Mouse (Mus musculus): ENCODE data around the gene Fhad1.

Gene Fhad1

GRCm38 (mm10) chr4:142039662-142040353 lies 24.9 kb upstream of the Fhad1 start:
- DNase-seq (ENCODE audit: low read depth): no peak

DNA sequence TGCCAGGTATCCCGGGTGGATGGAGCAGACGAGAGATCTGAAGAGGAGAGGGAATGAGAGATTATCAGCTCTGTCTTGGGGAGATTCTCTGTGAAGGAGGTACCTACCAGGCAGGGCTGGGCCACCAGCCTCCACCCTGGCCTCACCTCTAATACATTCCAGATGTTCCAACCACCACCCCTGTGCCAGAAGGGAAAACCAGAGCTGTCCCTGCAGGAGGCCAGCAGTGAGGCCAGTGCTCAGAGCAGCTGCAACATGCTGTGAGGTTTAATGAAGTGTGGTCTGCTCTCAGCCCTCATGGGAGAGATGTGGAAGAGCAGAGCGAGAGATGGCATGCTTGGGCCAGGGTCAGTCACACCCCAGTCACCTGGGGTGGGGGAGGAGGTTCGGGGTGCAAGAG lies 23.0 kb upstream of the Fhad1 start:
- DNase-seq (ENCODE audit: low read depth): no peak

- DNase-seq (ENCODE audit: low read depth): no peak
These were observed 13.7 kb upstream of the Fhad1 start for GRCm38 (mm10) chr4:142028533-142028932.

- DNase-seq (ENCODE audit: low read depth): no peak
These were observed 12.1 kb upstream of the Fhad1 start for GRCm38 (mm10) chr4:142026965-142027364.

DNA sequence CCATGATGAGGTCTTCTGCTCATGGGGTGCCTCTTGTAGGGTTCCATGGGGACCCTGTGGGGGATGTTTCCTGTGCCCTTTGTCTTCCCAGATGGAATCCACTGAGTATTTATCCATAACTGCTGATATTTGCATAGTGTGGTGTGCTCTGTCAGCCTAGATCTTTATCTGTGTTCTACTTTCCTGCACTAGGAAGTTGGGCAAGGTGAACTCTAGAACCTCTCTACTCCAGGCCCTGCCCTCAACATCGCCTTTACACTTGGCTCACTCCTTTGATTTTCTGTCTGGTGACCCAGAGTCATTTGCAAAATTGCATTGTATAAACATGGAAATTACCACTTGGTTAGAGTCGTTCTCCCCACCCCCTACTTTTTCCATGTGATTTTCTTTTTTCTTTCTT lies 9.7 kb upstream of the Fhad1 start:
- no peak for DNase-seq (ENCODE audit: low read depth)

DNA sequence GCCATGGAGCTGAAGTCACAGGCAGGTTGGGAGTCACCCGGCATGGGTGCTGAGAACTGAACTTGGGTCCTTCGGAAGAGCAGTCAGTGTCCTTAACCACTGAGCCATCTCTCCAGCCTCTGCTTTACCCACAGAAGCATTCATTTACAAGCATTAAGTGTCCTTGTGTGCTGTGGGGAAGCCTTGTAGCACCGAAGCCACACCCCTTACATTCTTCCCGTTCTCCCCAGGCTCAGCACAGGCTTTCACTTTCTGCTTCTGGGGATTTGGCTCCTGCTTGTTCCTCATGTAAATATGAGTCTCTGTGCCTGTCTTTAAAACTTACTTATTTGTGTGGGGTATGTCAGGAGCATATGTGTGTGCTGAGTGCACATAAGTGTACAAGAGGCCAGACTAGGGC lies 8.3 kb upstream of the Fhad1 start:
- no peak for DNase-seq (ENCODE audit: low read depth)

DNA sequence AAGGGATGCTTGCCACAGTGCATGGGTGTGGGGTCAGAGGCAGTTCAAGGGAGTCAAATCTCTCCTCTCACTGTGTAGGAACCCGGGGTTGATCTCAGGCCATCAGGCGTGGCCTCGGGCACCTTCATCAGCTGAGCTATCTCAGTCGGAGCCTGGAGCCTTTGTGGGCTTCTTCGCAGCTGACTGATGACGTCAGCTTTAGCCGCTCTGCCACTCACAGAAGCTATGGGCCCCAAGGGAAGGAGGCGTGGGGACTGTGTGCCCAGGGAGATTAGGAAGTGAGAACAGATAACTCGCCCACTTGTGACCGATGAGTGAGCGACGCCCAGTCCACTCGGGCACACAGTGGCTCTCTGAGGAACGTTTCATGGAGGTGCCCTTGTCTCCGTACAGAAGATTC lies 2.8 kb upstream of the Fhad1 start:
- no peak for DNase-seq (ENCODE audit: low read depth)

DNA sequence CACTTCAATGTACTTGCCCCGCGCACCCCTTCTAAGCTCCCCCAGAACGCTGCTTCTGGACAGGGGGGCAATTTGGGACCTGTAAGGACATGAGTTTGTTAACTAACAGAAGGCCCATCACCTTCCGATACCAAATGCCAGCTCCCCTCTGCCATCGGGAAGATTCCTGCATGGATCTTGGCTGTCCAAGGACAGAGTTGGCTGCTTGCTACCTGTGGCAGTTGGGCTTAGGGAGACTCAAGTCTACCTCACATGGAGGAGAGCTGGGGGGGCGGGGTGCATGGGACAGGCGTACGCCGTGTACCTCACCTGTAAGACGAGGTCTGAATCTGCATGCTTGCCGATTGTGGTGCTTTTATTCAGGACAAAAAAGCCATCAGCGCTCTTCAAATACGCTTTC lies 3.6 kb downstream of the Fhad1 start:
- DNase-seq (ENCODE audit: low read depth): no peak

DNA sequence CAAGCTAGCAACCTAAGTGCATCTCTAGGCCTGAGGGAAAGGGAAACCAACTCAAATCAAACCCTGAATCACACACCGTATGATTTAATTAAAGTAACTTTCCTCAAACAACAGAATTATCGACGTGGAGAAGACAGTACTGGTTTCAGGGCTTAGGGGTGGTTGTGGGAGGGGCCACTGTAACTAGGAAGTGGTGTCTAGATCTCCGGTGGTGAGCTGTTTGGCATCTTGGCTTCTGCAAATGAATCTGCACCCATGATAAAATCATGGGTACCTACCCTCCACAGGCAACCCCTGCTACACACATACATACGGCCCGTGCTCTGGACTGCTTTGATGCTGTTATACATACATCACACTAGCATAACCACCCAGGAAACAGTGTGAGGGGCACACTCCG lies 4.4 kb downstream of the Fhad1 start:
- no peak for DNase-seq (ENCODE audit: low read depth)

DNA sequence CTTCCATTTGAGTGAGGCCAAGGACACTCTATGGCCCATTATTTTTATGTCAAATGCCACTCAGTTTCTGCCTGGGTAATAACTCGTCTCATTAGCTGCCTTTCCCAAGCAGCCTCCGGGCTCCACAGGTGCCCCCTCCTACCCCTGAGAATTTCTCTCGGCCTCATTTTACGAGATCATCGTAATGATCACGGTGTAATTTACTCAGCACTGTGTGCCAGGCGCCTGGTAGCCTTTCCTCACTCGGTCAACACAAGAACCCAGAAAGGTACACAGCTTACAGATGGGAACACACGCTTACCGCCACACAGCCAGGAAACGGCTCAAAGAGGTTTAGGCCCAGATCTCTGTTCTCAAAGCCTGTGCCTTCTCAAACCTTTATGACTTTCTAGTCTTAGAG lies 6.7 kb downstream of the Fhad1 start:
- DNase-seq (ENCODE audit: low read depth): no peak

DNA sequence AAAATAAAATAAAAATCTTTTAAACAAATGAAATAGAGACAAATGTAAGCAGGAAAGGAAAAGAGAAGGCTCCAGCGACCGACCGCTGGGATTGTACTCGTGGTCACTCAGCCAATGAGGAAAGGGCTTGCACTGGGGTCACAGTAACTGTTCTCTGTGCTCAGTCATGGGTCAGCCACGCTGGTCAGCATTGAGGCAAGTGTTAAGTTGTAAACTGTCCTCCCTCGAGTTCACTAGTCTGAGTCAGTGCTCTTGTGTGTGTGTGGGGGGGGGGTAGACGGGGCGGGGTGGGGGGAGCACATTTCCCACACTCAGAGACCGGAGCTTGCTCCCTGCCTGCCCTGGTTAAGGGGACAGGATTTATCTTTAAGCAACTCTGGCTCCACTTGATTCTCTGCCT lies 14.3 kb downstream of the Fhad1 start:
- no peak for DNase-seq (ENCODE audit: low read depth)

- no peak for DNase-seq (ENCODE audit: low read depth)
These were observed 15.3 kb downstream of the Fhad1 start for GRCm38 (mm10) chr4:141999494-142000074.

DNA sequence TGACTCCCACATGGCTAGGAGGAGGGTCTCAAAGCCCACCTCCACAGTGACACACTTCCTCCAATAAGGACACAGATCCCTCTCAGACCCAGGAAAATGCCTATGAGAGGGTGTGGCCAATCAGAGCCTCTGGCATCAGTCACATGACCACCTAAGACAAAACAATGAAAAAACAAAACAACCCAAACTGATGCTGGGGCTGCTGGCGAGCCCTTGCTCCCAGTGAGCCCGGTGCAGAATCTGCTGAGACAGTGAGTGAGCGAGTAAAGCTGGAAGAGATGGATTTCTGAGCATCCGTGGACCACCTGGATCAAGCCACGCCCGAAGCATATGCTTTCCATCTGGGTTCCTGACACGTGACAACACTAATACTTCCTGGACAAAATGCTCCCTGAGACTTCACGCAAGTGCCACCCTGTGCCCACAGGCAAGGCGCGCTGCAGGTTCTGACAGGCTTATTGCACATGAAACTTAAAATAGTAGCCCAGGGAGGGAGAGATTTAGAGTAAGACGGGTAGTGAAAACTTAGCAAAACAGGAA lies 16.5 kb downstream of the Fhad1 start:
- DNase-seq (ENCODE audit: low read depth): no peak

GRCm38 (mm10) chr4:141996880-141997279 lies 18.0 kb downstream of the Fhad1 start:
- DNase-seq (ENCODE audit: low read depth): no peak

GRCm38 (mm10) chr4:141996086-141996485 lies 18.8 kb downstream of the Fhad1 start:
- DNase-seq (ENCODE audit: low read depth): no peak

- peak; percentile 36 for DNase-seq (ENCODE audit: low read depth)
These were observed 20.8 kb downstream of the Fhad1 start for GRCm38 (mm10) chr4:141994062-141994471.

DNA sequence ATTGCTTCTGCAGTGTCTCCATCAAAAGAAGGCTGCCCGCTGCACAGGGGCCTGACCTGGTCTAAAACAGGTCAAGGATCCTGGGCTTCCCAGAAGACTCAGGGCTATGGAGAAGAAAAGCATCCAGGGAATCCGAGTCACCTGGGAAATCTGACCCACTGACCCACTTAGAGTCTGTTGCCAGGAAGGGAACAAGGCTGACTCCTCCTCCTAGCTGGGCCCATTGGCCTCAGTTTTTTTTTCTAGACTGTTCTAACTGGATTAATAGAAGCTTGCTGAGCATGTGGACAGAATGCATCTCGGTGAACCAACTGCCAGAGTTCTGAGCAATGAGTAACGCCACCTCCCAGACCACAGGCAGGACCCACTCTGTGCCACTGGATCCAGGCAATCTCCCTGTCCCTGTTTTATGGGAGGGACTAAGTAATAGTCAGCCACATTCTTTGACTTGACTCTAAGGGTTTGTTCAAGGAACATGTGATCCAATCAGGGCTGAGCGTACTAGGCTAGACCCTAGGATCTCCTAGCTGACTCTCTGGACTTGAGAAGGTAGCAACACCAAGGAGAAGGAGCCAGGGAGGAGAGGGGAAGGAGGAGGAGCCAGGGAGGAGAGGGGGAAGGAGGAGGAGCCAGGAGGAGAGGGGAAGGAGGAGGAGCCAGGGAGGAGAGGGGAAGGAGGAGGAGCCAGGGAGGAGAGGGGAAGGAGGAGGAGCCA lies 21.4 kb downstream of the Fhad1 start:
- no peak for DNase-seq (ENCODE audit: low read depth)

- no peak for DNase-seq (ENCODE audit: low read depth)
These were observed 22.2 kb downstream of the Fhad1 start for GRCm38 (mm10) chr4:141992530-141993204.

GRCm38 (mm10) chr4:141988178-141988577 lies 26.7 kb downstream of the Fhad1 start:
- DNase-seq (ENCODE audit: low read depth): no peak

DNA sequence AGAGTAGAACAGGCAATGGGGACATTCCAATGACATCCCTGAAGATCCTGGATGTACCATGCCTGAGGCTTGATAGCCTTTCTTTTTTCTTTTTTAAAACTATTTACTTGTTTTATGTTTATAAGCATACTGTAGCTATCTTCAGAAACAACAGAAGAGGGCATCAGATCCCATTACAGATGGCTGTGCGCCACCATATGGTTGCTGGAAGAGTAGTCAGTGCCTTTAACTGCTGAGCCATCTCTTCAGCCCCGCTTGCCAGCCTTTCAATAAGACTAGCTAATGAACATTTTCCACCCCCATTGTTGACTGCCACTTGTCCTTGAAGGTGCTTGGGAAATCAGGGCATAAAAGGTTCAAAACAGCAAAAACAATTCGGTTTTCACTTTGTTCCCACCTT lies 31.2 kb downstream of the Fhad1 start:
- no peak for DNase-seq (ENCODE audit: low read depth)

DNA sequence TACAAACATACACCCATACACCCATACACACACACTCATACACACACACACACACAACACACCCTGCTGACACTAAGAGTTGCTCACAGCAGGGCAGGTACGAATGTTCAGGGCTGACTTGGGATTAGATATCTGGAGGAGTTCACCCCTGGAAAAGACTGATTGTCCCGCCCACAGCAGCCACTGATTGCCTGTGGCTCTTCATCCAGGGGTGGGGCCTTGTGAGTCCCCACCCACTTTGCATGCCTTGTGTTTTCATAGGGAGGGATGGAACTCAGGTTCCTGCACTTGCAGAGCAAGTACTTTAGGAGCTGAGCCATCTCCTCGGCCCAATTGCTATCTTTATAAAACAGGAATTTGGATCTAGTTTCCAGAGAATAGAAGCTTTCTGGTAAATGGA lies 33.4 kb downstream of the Fhad1 start:
- DNase-seq (ENCODE audit: low read depth): no peak

DNA sequence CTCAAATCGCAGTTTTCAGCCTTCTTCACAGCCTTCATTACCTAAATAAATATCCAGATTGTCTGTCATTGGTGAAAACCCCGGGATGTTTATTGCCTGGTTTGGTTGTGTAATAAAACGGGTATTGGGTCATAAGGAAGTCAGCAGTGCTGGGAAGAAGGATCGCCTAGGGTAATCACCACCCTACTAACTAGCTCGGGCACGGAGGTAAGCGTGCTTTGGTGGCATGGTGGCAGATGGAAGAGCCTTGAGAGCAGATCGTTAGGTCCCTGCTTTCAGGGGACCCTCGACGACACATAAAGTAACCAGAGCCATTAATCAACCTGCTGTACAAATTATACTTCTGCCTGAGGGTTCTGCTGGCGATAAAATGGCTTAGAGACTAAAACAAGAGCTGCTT lies 36.3 kb downstream of the Fhad1 start:
- DNase-seq (ENCODE audit: low read depth): no peak

GRCm38 (mm10) chr4:141977346-141977745 lies 37.5 kb downstream of the Fhad1 start:
- DNase-seq (ENCODE audit: low read depth): no peak

All from c-Kit-positive CD71-negative TER-119-negative erythroid progenitor cells, embryonic 14.5 days (primary cell).